Mouse (Mus musculus): ENCODE results near the gene Gm20219.

DNA sequence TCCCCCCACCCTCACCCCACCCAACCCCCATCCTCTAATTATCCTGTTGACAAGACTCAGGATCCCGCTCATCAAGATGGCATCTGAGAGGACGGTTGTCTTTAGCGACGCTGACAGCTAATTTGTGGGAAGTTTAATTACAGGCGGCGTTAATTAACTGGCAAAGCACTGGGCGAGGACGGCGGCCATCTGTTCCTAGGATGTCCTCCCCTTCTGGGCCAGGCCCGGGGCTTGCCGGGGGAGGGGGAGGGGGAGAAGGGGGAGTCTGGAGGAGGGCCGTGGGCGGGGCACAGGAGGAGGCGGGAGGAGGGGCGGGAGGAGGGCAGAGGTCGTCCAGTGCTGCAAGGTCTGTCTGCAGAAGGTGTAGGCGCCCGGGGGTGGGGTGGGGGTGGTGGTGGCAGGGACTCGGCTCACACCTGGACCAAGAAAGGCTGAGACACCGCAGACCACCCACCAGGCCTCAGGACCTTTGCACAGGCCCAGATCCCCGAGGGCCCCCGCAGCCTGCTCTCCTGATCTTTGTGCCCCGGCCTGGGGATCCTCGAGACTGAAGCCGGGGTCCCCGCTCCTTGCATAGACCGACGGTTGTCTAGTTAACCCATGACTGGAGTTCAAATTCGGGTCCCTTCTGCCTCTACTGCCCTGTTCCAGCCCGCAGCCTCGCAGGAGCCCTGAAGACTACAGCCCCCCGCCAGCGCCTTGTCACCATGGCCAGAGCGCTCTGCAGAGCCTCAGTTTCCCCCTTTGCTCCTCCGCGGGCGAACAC is 44.3 kb downstream of the Gm20219 start:
- TF ChIP-seq GATA1 (IDR thresholded peaks at IDR 0.05; ENCODE audit: borderline replicate concordance, low read length) (no peak), FLI1 (IDR thresholded peaks at IDR 0.05; ENCODE audit: low read length) (no peak)

Measured in megakaryocyte, embryonic 14.5 days (primary cell).